Mouse (Mus musculus) spleen, postnatal 14 days (tissue): ENCODE results near the gene Chtop.

Experiments used
- DNase-seq, 2 experiments: peaks; one replicate each; pipeline ENCODE4 v3.0.0; 2021 to 2022; ENCODE audit warnings: low spot score in 2 of 2

Gene Chtop

DNA sequence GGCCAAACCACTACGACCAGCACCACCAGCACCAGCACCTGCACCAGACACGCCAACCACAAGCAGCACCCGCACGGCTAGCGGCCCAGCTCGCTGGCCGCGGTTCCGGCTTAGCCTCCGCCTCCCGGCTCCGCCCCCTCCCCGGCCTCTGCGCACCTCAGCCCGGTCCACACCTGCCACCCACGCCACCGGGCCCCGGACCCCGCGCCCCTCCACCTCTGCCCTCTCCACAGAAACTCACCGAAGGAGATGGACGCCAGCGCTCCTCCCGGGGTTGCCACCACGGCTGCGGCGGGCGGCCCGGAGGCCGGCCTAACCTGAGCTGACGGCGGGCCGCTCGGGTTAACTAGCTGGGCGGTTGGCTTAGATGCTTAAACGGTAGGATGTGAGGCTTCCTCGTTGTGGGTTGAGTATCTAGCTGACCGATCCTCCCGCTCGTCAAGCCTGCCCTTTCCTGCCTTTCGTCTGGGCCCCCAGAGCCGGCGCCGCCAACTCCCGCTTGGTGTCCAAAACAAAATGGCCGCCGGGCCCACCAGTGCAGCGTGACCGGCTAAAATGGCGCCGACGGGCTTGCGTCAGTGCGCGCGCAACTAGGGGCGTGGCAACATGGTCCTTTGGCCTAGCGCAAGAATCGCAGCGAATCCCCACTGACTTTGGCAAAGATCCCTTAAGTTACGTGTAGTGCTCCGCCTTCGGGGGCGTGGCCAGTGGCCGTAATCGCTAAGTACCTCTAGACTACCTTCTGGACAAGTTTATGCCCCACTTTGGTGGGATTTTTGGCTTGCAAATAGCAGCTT lies at the start of gene Chtop:
Chtop (minus strand) TSS at position 549 of the 797 bp plus-strand sequence.
- peak; percentile 99 to 100 for DNase-seq

GRCm38 (mm10) chr3:90555954-90556353 lies 46.7 kb upstream of the Chtop start:
- DNase-seq = no peak

DNA sequence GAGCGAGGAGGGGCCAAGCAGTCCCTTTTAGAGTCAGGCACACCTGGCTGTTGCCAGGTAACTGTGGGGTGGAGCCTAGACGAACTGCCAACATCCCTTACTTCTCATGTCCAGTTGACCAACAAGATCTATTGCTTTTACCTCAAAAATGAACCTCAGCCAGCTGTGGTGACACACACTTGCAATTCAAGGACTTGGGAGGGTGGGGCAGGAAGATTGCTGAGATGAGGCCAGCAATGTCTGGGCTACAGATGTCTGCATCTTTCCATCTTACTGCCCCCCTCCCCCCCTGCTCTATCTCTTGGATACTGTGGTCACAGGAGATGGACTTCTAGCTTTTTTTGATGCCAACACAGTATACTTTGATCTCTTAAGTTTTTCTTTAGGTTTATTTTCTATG lies 42.9 kb upstream of the Chtop start:
- DNase-seq = no peak

DNA sequence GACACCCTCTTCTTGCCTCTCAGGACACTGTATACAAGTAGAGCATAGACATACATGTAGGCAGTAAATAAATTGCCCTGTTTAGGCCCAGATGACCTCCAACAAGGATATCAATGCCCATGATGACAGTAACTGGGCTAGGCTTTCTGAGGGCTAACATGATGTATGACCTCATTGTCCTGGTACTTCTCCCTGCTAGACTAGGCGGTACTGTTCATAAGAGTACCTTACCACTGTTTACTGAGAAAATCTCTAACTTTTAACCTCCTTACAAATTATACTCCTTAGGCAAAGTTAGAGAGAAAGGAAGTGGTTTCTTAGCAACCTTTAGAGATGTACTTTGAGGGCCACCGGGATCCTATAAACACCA lies 41.1 kb upstream of the Chtop start:
- DNase-seq = no peak

DNA sequence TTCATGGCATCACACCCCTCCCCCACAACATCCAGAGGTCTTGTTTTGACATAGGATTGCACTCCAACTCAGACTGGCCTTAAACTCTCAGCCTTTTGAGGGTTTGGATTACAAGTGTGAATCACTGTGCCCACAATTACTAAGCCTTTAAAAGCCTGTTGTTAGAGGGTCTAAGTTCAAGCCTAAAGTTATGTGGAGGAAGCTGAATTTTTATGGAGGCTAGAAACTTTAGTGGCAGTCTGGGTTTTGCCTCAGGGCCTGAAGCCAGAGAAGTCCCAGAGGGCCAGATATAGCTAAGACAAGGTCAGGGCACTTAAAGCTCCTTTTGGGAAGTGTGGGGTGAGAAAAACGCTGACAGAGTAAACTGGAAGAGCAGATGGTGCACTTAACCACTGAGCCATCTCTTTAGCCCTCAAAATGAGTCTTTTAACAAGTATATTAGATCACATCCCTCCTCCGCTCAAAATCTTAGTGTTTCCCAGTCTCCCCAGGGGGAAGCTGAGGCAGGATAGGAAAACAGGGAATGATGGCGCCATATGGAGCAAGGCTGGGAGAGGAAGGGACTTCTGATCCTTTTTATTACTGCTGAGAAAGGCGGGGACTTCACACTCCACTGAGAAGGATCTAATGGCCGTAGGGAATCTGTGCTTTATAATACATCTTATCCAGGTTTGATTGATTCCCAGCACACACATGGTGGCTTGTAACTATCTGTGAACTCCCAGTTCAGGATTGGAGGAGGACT lies 40.5 kb upstream of the Chtop start:
- DNase-seq = no peak

DNA sequence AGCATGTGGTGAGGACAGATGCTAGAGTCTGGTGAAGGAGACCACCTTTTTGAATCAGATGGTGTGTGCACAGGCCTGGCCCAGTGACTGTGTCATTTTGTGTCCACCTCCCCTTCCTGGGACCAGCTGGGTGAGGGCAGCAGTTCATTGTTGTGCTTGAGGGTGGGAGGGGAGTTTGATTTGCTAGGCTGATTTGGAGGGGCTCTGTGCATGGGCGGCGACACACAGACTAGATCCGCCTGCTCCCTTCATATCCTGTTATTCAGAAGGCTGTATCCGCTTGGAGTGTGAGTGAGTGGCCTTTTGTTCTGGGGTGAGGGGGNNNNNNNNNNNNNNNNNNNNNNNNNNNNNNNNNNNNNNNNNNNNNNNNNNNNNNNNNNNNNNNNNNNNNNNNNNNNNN lies 31.6 kb upstream of the Chtop start:
- DNase-seq = no peak

DNA sequence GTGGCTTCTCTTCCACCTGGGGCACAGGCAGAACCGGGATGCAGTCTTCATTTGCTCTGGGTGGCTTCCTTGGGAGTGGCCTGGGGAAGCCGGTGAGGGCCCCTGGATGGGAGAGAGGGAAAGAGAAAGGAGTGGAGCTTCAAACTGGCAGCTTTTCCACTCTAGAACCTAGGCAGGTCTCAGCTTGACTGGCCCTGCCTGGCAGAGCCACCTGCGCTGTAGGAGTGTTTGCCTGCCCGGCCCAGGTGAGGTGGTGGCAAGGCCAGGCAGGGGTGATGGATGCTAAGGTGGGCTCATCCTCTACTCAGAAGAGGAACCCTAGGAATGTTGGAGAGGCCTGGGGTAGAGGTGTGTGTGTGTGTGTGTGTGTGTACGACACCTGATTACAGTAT lies 28.6 kb upstream of the Chtop start:
- DNase-seq = no peak

DNA sequence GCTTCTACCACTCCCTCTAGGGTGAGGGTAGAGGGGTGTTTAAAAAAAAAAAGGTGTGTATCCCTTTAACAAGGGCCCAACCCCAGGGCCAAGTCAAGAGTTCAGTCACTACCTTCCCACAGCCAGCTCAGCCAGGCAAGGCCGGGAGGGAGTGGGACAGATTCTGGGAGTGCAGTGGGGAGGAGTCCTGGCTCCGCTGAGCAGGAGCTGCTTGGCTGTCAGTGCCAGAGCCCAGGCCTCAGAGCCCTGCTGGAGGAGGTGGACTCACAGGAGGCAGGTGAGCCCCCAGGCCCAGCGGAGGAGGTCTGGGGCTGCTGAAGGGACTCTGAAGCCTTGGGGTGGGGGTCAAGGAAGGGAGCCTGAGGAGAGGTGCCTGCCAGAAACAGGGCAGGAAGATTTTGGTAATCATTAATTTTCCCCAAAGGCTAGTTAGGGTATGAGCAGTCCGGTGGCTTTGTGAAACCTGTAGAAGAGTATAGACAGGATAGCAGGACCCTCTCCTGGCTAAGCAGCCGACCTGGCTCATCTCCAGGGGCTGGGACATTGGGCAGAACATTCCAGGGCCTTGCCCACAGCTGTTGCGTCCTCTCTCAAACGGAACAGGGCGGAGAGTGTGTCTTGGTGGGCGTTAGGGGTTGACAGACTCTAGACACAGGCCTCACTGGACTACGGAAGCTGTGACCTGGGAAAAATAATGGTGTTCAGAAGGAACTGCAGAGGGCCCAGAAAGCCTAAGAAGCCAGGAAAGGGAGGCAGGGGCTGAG lies 28.0 kb upstream of the Chtop start, which contains the start of gene S100a16:
S100a16 (plus strand) TSS at position 114 of the 764 bp plus-strand sequence.
- no peak for DNase-seq

- DNase-seq = no peak
These were observed 26.1 kb upstream of the Chtop start for GRCm38 (mm10) chr3:90535446-90535845.

GRCm38 (mm10) chr3:90531713-90532112 lies 22.4 kb upstream of the Chtop start:
- DNase-seq = no peak

- DNase-seq = no peak
These were observed 18.1 kb upstream of the Chtop start for GRCm38 (mm10) chr3:90527291-90527873.

- DNase-seq = no peak
These were observed 17.3 kb upstream of the Chtop start, which contains the start of gene S100a14 for GRCm38 (mm10) chr3:90526580-90526979. S100a14 (plus strand) TSS chr3:90526856.

DNA sequence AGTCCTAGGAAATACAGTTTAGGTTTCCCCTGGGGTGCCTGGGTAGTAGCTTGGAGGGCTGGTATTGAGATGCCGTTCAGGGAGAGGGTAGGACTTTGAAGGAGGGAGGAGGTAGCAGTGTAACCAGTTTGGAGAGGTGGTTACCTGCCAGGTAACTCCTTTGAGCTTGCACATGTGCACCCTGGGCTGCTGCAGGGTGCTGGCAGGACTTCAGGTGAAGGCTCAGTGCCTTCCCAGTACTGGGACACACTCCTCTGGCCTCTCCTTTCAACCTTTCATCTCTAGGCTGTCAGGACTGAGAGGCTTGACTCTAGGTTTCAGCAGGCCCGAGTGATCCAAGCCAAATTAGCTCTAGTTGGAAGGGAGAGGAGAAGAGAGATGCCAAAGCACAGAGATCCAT lies 16.8 kb upstream of the Chtop start:
- DNase-seq = no peak

DNA sequence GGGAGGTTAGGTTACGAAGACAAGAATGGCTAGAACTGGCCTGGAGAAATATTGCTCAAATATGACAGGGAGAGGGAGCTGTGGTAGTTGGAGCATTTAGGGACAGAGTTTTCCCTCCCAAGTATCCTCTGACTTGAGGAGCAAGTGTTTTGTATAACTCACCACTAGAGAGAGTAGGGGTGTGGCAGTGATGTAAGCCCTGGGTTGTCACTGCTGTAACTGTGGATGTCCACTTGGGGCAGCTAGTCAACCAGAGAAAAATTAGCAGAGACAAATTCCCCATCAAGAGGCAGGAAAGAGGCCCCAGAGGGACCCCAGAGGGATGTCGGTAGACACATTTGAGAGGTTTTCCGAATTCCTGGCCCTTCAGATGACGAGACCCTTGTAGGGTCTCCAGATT lies 16.1 kb upstream of the Chtop start:
- no peak for DNase-seq

- no peak for DNase-seq
These were observed 8.4 kb upstream of the Chtop start for GRCm38 (mm10) chr3:90517711-90518110.

- no peak for DNase-seq
These were observed 6.5 kb upstream of the Chtop start for GRCm38 (mm10) chr3:90515789-90516188.

DNA sequence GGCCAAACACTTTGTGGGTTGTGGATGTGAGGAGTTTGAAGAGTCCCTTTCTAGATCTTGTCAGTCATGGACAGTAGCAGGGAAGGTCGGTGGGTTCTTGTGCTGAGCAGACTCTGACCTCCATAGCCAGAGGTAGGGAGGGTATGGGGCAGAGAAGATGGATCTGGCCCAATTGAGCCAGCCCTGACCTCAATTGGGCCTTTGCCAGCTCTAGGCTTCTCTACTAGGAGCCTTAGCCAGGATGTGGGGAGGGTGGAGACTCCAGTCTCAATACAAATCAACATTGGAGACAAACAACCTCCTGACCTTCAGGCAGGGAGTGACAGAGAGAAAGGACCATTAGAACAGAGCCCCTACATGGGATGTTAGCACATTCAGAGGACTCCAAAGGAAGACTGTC lies 5.9 kb upstream of the Chtop start:
- no peak for DNase-seq

DNA sequence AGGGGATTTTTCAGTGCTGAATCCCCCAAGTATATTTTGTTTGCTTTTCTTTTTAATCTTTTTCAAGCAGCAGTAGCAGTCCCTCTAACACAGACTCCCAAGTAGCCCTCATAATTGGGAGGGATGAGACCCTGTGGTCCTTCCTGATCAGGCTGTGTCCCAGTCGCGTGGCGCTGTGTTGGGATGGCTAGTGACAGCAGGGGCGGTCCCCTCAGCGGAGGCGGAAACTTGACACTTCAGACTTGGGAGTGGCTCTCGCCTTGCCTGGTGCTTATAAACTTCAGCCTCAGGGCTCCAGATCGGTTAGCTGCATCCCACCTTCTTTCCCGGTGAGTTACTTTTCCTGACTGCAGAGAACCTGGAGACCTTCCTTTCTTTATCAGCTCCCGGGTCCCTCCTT lies 5.4 kb upstream of the Chtop start:
- peak; percentile 34 to 49 for DNase-seq

DNA sequence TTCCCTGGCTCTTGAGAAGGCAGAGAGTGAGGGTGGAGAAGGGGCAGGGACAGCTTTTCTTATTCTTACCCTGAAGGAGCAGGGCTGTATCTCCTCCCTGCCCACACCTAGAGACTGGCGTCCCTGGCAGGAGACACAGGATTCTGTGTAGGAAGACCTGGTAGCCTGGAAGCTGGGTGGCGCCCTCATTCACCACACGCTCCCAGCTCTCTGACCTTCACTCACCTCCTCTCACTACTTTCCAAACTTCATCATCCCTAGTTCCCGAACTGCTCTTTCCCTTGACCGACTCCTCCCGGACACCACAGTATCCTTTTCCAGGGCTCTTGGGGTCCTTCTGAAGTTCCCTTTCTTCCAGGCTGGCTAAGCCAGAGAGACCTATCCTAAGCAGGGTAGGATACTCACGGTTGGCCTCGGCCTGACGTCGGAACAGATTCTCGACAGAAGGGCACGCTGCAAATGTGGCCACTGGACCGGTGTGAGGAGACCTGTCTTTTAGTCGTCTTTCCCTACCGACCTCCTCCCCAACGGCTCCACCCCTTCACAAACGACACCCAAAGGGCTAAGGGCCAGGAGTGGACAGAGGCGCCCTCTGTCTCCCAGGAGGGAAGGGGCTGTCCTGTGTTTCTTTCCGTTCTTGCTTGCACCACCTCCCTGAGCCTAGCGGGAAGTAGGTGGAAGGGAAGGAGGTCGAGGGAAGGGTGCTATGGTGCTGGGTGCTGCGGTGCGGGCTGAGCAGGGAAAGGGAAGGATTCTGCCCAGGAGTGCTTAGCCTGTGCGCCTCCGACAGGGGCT lies 4.7 kb upstream of the Chtop start, which contains the start of the genes S100a1 and S100a13:
S100a1 (minus strand) TSS at position 597 of the 795 bp plus-strand sequence.
S100a13 (plus strand) TSS at position 640 of the 795 bp plus-strand sequence.
- no peak for DNase-seq

GRCm38 (mm10) chr3:90512948-90513642 lies 3.8 kb upstream of the Chtop start:
- no peak for DNase-seq
